Mouse (Mus musculus) cortical plate, adult 2 months (tissue): ENCODE data around the gene Tent5c.

ENCODE experiments used
- CTCF ChIP-seq: fragments of 200-500 bp; IDR thresholded peaks from 2 replicates; pipeline ENCODE4 v1.5.1; 2011; ENCODE audit warnings: mild to moderate bottlenecking, control low read depth, low read length; ENCODE audit not compliant: insufficient read depth; ENCODE audit errors: extremely low read depth
- POLR2A ChIP-seq: fragments of 200-500 bp; IDR thresholded peaks from 2 replicates; pipeline ENCODE4 v1.6.1; 2011; ENCODE audit warnings: mild to moderate bottlenecking, low read length, control low read depth; ENCODE audit not compliant: insufficient read depth; ENCODE audit errors: extremely low read depth

DNA sequence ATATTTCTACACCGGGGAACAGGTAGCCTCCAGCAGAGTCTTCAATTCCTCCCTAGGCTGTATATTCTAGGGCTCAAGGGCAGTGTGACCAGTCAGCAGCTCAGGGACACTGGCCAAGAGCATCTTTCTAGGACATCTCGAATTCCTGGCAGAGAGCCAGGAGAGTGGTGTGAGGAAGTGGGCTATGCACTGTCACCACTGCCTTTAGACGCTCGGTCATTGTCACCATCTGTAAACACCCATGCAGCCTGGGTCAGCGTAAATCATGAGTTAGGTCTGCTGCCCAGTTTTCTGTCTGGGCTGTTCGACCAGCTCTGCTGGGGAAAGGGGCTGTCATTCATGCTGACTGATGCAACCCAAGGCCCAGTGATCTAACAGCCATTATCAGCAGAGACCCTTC lies 49.1 kb downstream of the Tent5c start:
- TF ChIP-seq POLR2A (no peak), CTCF (no peak)
